In the genomic region with DNA sequence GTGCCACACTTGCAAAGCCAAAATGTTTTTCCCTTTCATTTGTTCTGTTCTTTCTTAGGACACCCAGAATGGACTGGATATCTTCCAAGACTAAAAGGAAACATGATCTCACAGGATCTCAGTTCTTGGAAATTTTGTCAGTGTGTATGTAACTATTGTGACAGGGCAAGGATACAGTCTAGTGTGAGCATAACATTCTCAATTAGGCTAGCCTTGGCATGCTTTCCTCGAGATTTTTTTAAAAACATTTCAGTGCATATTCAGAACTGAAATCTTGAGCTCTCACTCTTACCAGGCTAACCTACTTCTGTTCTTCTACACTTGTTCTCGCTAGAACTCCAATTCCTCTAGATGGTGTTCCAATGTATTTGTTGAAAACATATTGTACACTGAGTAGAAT, we compare ENCODE assay signal across 22 mouse cellular contexts.
A peak's percentile ranks its signal among the peaks of the same experiment; 100 is the strongest.
DNase-seq lines count a peak whose midpoint lies in the region; ATAC-seq and TF ChIP-seq lines count a peak whose summit lies in the region.
"Had no signal": no experiment of that assay in that cellular context is flagged by ENCODE, and none has a peak within 500 bp of the region (broad histone marks: within the 10 kb centered on the region; RNA-seq: fewer than 3 reads in every experiment).

No protein-coding gene starts in this region.

- H3K27ac ChIP-seq in forebrain, postnatal 0 days (ENCODE audit: low read depth, low read length): no peak overlapping the region
- no peak overlapping the region for H3K27ac ChIP-seq in forebrain, embryonic 11.5 days (ENCODE audit: low read depth, low read length)
- H3K27ac ChIP-seq in kidney, postnatal 0 days: no peak overlapping the region
- H3K27ac ChIP-seq: embryonic facial prominence, embryonic 13.5 days; embryonic facial prominence, embryonic 15.5 days; forebrain, embryonic 10.5 days had no signal

- no peaks in the 10 kb centered on the region for H3K9me3 ChIP-seq in forebrain, postnatal 0 days (ENCODE audit: low read length)
- H3K9me3 ChIP-seq in forebrain, embryonic 11.5 days (ENCODE audit: control insufficient read depth, low read length): no peaks in the 10 kb centered on the region
- no peaks in the 10 kb centered on the region for H3K9me3 ChIP-seq in kidney, postnatal 0 days (replicated peaks; ENCODE audit: low read length)
- H3K9me3 ChIP-seq: embryonic facial prominence, embryonic 13.5 days; embryonic facial prominence, embryonic 15.5 days; forebrain, embryonic 10.5 days had no signal

- TF ChIP-seq CTCF in forebrain, postnatal 0 days (IDR thresholded peaks at IDR 0.05; ENCODE audit: low read depth): no peak
- no peak for TF ChIP-seq CTCF in kidney, postnatal 0 days (IDR thresholded peaks at IDR 0.05; ENCODE audit: low read depth)

- no peaks in the 10 kb centered on the region for H3K27me3 ChIP-seq in forebrain, postnatal 0 days (ENCODE audit: insufficient read depth, low read length)
- no peaks in the 10 kb centered on the region for H3K27me3 ChIP-seq in forebrain, embryonic 11.5 days (ENCODE audit: control insufficient read depth, insufficient read depth, low read length)
- H3K27me3 ChIP-seq in kidney, postnatal 0 days (ENCODE audit: insufficient read depth, low read length): no peaks in the 10 kb centered on the region
- H3K27me3 ChIP-seq: embryonic facial prominence, embryonic 15.5 days had no signal

- ATAC-seq in forebrain, postnatal 0 days: peak; percentile 85
- no peak for ATAC-seq in forebrain, embryonic 11.5 days (replicated peaks; ENCODE audit: low FRiP score)
- no peak for ATAC-seq in kidney, postnatal 0 days (replicated peaks; ENCODE audit: low FRiP score, low read depth)
- ATAC-seq: forebrain, embryonic 14.5 days had no signal

- peak; percentile 41 for DNase-seq in forebrain, postnatal 0 days
- no peak for DNase-seq in forebrain, embryonic 11.5 days (ENCODE audit: low spot score)
- DNase-seq in kidney, postnatal 0 days (ENCODE audit: low spot score): peak; percentile 0
- DNase-seq in kidney, adult 11 months: no peak
- DNase-seq in brain, adult 2 months (ENCODE audit: low read depth, low spot score): peak; percentile 7
- DNase-seq in brain, embryonic 18.5 days (ENCODE audit: low read depth, low spot score): peak; percentile 36
- DNase-seq in kidney, postnatal 25 days: no peak
- DNase-seq: adrenal gland, adult 2 months; adrenal gland, postnatal 10 days; adrenal gland, postnatal 25 days; cerebellum, adult 11 months; cerebellum, adult 18-20 months; cerebellum, adult 8-10 months; cerebellum, adult 9-11 months; cerebellum, postnatal 14 days; cerebellum, postnatal 36 days; embryo, embryonic 11 days had no signal

- no peaks in the 10 kb centered on the region for H3K36me3 ChIP-seq in forebrain, postnatal 0 days (ENCODE audit: insufficient read depth)
- H3K36me3 ChIP-seq in forebrain, embryonic 11.5 days (ENCODE audit: control insufficient read depth, insufficient read depth, low read length): no peaks in the 10 kb centered on the region
- no peaks in the 10 kb centered on the region for H3K36me3 ChIP-seq in kidney, postnatal 0 days (ENCODE audit: insufficient read depth, low read length)
- H3K36me3 ChIP-seq: embryonic facial prominence, embryonic 13.5 days; embryonic facial prominence, embryonic 15.5 days; forebrain, embryonic 10.5 days had no signal

- no peak overlapping the region for H3K4me2 ChIP-seq in forebrain, postnatal 0 days (ENCODE audit: low read depth)
- no peak overlapping the region for H3K4me2 ChIP-seq in forebrain, embryonic 11.5 days (ENCODE audit: low read depth, low read length, severe bottlenecking)
- H3K4me2 ChIP-seq in kidney, postnatal 0 days (ENCODE audit: low read length): no peak overlapping the region
- H3K4me2 ChIP-seq: embryonic facial prominence, embryonic 13.5 days; embryonic facial prominence, embryonic 15.5 days had no signal

- H3K4me1 ChIP-seq in forebrain, postnatal 0 days (ENCODE audit: insufficient read depth): no peaks in the 10 kb centered on the region
- no peaks in the 10 kb centered on the region for H3K4me1 ChIP-seq in forebrain, embryonic 11.5 days (replicated peaks; ENCODE audit: control insufficient read depth, insufficient read depth, low read length)
- H3K4me1 ChIP-seq in kidney, postnatal 0 days (replicated peaks; ENCODE audit: insufficient read depth, low read length): no peaks in the 10 kb centered on the region
- H3K4me1 ChIP-seq: embryonic facial prominence, embryonic 13.5 days; embryonic facial prominence, embryonic 15.5 days; forebrain, embryonic 10.5 days had no signal

- no peak overlapping the region for H3K4me3 ChIP-seq in forebrain, postnatal 0 days (ENCODE audit: low read depth, low read length)
- no peak overlapping the region for H3K4me3 ChIP-seq in forebrain, embryonic 11.5 days (ENCODE audit: low read depth, low read length)
- no peak overlapping the region for H3K4me3 ChIP-seq in kidney, postnatal 0 days (replicated peaks; ENCODE audit: low read depth, low read length)
- H3K4me3 ChIP-seq: embryonic facial prominence, embryonic 13.5 days; embryonic facial prominence, embryonic 15.5 days; erythroblast, embryonic 14.5 days; forebrain, embryonic 10.5 days had no signal

- WGBS in forebrain, postnatal 0 days: 47% methylated on average over 2 of the region's 2 CpGs
- 68% methylated on average over 2 of the region's 2 CpGs for WGBS in forebrain, embryonic 11.5 days
- WGBS in kidney, postnatal 0 days: 60% methylated on average over 2 of the region's 2 CpGs

- no peak overlapping the region for H3K9ac ChIP-seq in forebrain, postnatal 0 days
- no peak overlapping the region for H3K9ac ChIP-seq in forebrain, embryonic 11.5 days (ENCODE audit: low read length)
- no peak overlapping the region for H3K9ac ChIP-seq in kidney, postnatal 0 days (ENCODE audit: low read depth, low read length)
- H3K9ac ChIP-seq: embryonic facial prominence, embryonic 13.5 days; embryonic facial prominence, embryonic 15.5 days had no signal

Comparison
In these comparisons a context has a peak if more than half of its experiments do, and no peak if none do; other contexts are left out.
1. DNase-seq: peak in forebrain, postnatal 0 days (single experiment), kidney, postnatal 0 days (single experiment), brain, adult 2 months (single experiment) and brain, embryonic 18.5 days (single experiment); none in forebrain, embryonic 11.5 days (single experiment), kidney, adult 11 months (single experiment) and kidney, postnatal 25 days (0 of 2).